8 mouse cellular contexts compared by ENCODE assay signal in genomic region chr3:36688874-36689273, GRCm38 (mm10). TPM values are rescaled to one million over a fixed set of nuclear protein-coding genes. Genes with fewer than 3 reads are reported as not detected.
DNase-seq lines count a peak whose midpoint lies in the region; ATAC-seq and TF ChIP-seq lines count a peak whose summit lies in the region.

No protein-coding gene starts in this region.

- no peak for TF ChIP-seq EP300 in heart, postnatal 0 days (IDR thresholded peaks at IDR 0.05; ENCODE audit: low read depth)

- peaks cover 13% of the 10 kb centered on the region; the same call in 1 of the 2 replicates for H3K4me1 ChIP-seq in forebrain, embryonic 12.5 days
- no peaks in the 10 kb centered on the region for H3K4me1 ChIP-seq in heart, postnatal 0 days (ENCODE audit: control insufficient read depth, insufficient read depth)
- H3K4me1 ChIP-seq in liver, embryonic 15.5 days (replicated peaks), result 0 out of 2 replicates have a peak, but pooled peaks cover 5% of the 10 kb centered on the region
- H3K4me1 ChIP-seq in olfactory bulb, adult 2 months (ENCODE audit: control insufficient read depth, insufficient read depth, low read length), result peaks cover 4% of the 10 kb centered on the region; the same call in 1 of the 2 replicates

- no peak overlapping the region for H3K27ac ChIP-seq in forebrain, embryonic 12.5 days
- no peak overlapping the region for H3K27ac ChIP-seq in heart, postnatal 0 days (ENCODE audit: low read depth)
- no peak overlapping the region for H3K27ac ChIP-seq in liver, embryonic 15.5 days (replicated peaks)
- H3K27ac ChIP-seq in olfactory bulb, adult 2 months (ENCODE audit: insufficient read depth, low read depth, low read length), result no peak overlapping the region

- peak overlapping the region; percentile 65 for H3K4me2 ChIP-seq in forebrain, embryonic 12.5 days
- peak overlapping the region; percentile 74 for H3K4me2 ChIP-seq in heart, postnatal 0 days (ENCODE audit: low read depth, low read length)
- peak overlapping the region; percentile 65 for H3K4me2 ChIP-seq in liver, embryonic 15.5 days

- TF ChIP-seq POLR2A in olfactory bulb, adult 2 months (IDR thresholded peaks at IDR 0.05; ENCODE audit: insufficient read depth, low read depth, low read length), result no peak

- peak; percentile 78 for TF ChIP-seq CTCF in heart, postnatal 0 days (IDR thresholded peaks at IDR 0.05; ENCODE audit: low read depth)
- TF ChIP-seq CTCF in olfactory bulb, adult 2 months (IDR thresholded peaks at IDR 0.05; ENCODE audit: insufficient read depth, low read depth, low read length), result peak; percentile 52

- peaks cover 34% of the 10 kb centered on the region for H3K27me3 ChIP-seq in forebrain, embryonic 12.5 days
- H3K27me3 ChIP-seq in heart, postnatal 0 days (ENCODE audit: control insufficient read depth, insufficient read depth, low read length), result no peaks in the 10 kb centered on the region
- H3K27me3 ChIP-seq in liver, embryonic 15.5 days, result peaks cover 46% of the 10 kb centered on the region

- 3% methylated on average over 21 of the region's 21 CpGs for WGBS in forebrain, embryonic 12.5 days
- WGBS in heart, postnatal 0 days, result 6% methylated on average over 21 of the region's 21 CpGs
- WGBS in liver, embryonic 15.5 days (ENCODE audit: insufficient replicate concordance), result 3% methylated on average over 21 of the region's 21 CpGs
- WGBS in olfactory bulb, adult 2 months, result 3% methylated on average over 21 of the region's 21 CpGs

- no peaks in the 10 kb centered on the region for H3K36me3 ChIP-seq in forebrain, embryonic 12.5 days (replicated peaks)
- no peaks in the 10 kb centered on the region for H3K36me3 ChIP-seq in heart, postnatal 0 days (replicated peaks; ENCODE audit: control insufficient read depth, insufficient read depth, low read length)
- no peaks in the 10 kb centered on the region for H3K36me3 ChIP-seq in liver, embryonic 15.5 days (replicated peaks)

- H3K4me3 ChIP-seq in forebrain, embryonic 12.5 days (replicated peaks), result peak overlapping the region; percentile 63
- peak overlapping the region; percentile 60 for H3K4me3 ChIP-seq in heart, postnatal 0 days (ENCODE audit: low read depth, low read length)
- H3K4me3 ChIP-seq in liver, embryonic 15.5 days (replicated peaks), result peak overlapping the region; percentile 52
- H3K4me3 ChIP-seq in olfactory bulb, adult 2 months (ENCODE audit: insufficient read depth, low read depth, low read length), result peak overlapping the region; percentile 86

- peak; percentile 18 for DNase-seq in CD4-positive helper T cell, adult 2 months (ENCODE audit: low read depth, low spot score)
- peak; percentile 50 for DNase-seq in c-Kit-positive CD71-negative TER-119-negative erythroid progenitor cells, embryonic 14.5 days (ENCODE audit: low read depth)
- DNase-seq in heart, postnatal 0 days (ENCODE audit: low spot score), result peak; percentile 63
- DNase-seq in kidney, postnatal 14 days, result peak; percentile 81
- peak; percentile 63 for DNase-seq in testis, postnatal 14 days (ENCODE audit: low spot score)

- peak; percentile 47 for ATAC-seq in forebrain, embryonic 12.5 days (ENCODE audit: low FRiP score)
- ATAC-seq in heart, postnatal 0 days (ENCODE audit: insufficient read depth, low read depth), result peak; percentile 59
- ATAC-seq in liver, embryonic 15.5 days (ENCODE audit: insufficient read depth), result no peak

- no peaks in the 10 kb centered on the region for H3K9me3 ChIP-seq in forebrain, embryonic 12.5 days
- H3K9me3 ChIP-seq in heart, postnatal 0 days (replicated peaks; ENCODE audit: control insufficient read depth, low read length), result no peaks in the 10 kb centered on the region
- no peaks in the 10 kb centered on the region for H3K9me3 ChIP-seq in liver, embryonic 15.5 days (replicated peaks)

- H3K9ac ChIP-seq in forebrain, embryonic 12.5 days, result no peak overlapping the region
- H3K9ac ChIP-seq in heart, postnatal 0 days (replicated peaks; ENCODE audit: low read depth, low read length), result no peak overlapping the region
- H3K9ac ChIP-seq in liver, embryonic 15.5 days, result no peak overlapping the region

RNA-seq across cellular contexts. Expression of gene Trpc3, which starts 1.1 kb away (rescaled TPM):
- 5.7 and 5.9 TPM in 2 replicates for polyA plus RNA-seq in forebrain, embryonic 12.5 days (2016; fragmentation: Nextera tagmentation; extraction: Ambion mirVana)
- total RNA-seq in heart, postnatal 0 days (2014; rRNA removed; ENCODE audit: low replicate concordance), result 6.3 and 9.1 TPM in 2 replicates
- 2.8 and 3.5 TPM in 2 replicates for polyA plus RNA-seq in heart, postnatal 0 days (2015; fragmentation: Nextera tagmentation; extraction: Ambion mirVana)
- 0.26 and 0.55 TPM in 2 replicates for polyA plus RNA-seq in liver, embryonic 15.5 days (2015; fragmentation: Nextera tagmentation; extraction: Ambion mirVana)
- not detected in 2 replicates for polyA plus RNA-seq in olfactory bulb, adult 2 months (2012; ENCODE audit: insufficient read depth, insufficient read length, low replicate concordance, missing spikeins)

Comparison
In these comparisons a context has a peak if more than half of its experiments do, and no peak if none do; other contexts are left out.
1. DNase-seq: peak in every context shown above with its lines; median percentile 81 in kidney, postnatal 14 days; 63 in heart, postnatal 0 days; 63 in testis, postnatal 14 days; 50 in c-Kit-positive CD71-negative TER-119-negative erythroid progenitor cells, embryonic 14.5 days; 18 in CD4-positive helper T cell, adult 2 months.